Mouse (Mus musculus) olfactory bulb, adult 2 months (tissue): ENCODE measurements around the gene Ncan. TPM values are rescaled to one million over a fixed set of nuclear protein-coding genes. Genes with fewer than 3 reads are reported as not detected.

Experiments
- H3K27ac ChIP-seq: fragments of 200-500 bp; 2 replicates; pipeline ENCODE4 v1.5.1; 2012; ENCODE audit warnings: low read depth, low read length; ENCODE audit not compliant: insufficient read depth
- H3K4me1 ChIP-seq: fragments of 200-500 bp; 2 replicates; pipeline ENCODE4 v1.6.1; 2012; ENCODE audit warnings: low read length; ENCODE audit not compliant: control insufficient read depth, insufficient read depth
- H3K4me3 ChIP-seq: fragments of 200-500 bp; 2 replicates; pipeline ENCODE4 v1.5.1; 2012; ENCODE audit warnings: mild to moderate bottlenecking, low read depth, low read length, moderate library complexity; ENCODE audit not compliant: insufficient read depth
- CTCF ChIP-seq: fragments of 200-500 bp; IDR thresholded peaks from 2 replicates; pipeline ENCODE4 v1.5.1; 2012; ENCODE audit warnings: low read depth, mild to moderate bottlenecking, low read length, moderate library complexity; ENCODE audit not compliant: insufficient read depth
- POLR2A ChIP-seq: fragments of 200-500 bp; IDR thresholded peaks from 2 replicates; pipeline ENCODE4 v1.6.1; 2012; ENCODE audit warnings: mild to moderate bottlenecking, low read depth, low read length, moderate library complexity; ENCODE audit not compliant: insufficient read depth
- WGBS: fragments of 180-500 bp; shearing (Covaris S2); methylation state at CpG from one replicate; pipeline ENCODE4 v1.1.7; 2018; 5-methylcytosine and 5-hydroxymethylcytosine counted together
- polyA plus RNA-seq: library from polyadenylated mRNA; stranded (reverse); fragments of >200 nt; gene quantifications from 2 replicates; pipeline ENCODE4 v1.2.4, GENCODE M21; 2012; ENCODE audit warnings: low replicate concordance; ENCODE audit not compliant: missing spikeins, insufficient read depth, insufficient read length

The Ncan gene
- polyA plus RNA-seq, 1 experiment, result not detected

- no peak overlapping the region for H3K27ac ChIP-seq
- H3K4me3 ChIP-seq, result no peak overlapping the region
- TF ChIP-seq CTCF (no peak), POLR2A (no peak)
- H3K4me1 ChIP-seq, result peaks cover 5% of the 10 kb centered on the region
- 17% methylated on average over 22 of the region's 22 CpGs for WGBS
Measured at GRCm38 (mm10) chr8:70152537-70153257, 32.0 kb upstream of the Ncan start.

- WGBS, result 20% methylated on average over 13 of the region's 13 CpGs
- peaks cover 5% of the 10 kb centered on the region for H3K4me1 ChIP-seq
- TF ChIP-seq CTCF (no peak), POLR2A (no peak)
- no peak overlapping the region for H3K27ac ChIP-seq
- no peak overlapping the region for H3K4me3 ChIP-seq
Measured at GRCm38 (mm10) chr8:70150158-70150557, 29.5 kb upstream of the Ncan start.

DNA sequence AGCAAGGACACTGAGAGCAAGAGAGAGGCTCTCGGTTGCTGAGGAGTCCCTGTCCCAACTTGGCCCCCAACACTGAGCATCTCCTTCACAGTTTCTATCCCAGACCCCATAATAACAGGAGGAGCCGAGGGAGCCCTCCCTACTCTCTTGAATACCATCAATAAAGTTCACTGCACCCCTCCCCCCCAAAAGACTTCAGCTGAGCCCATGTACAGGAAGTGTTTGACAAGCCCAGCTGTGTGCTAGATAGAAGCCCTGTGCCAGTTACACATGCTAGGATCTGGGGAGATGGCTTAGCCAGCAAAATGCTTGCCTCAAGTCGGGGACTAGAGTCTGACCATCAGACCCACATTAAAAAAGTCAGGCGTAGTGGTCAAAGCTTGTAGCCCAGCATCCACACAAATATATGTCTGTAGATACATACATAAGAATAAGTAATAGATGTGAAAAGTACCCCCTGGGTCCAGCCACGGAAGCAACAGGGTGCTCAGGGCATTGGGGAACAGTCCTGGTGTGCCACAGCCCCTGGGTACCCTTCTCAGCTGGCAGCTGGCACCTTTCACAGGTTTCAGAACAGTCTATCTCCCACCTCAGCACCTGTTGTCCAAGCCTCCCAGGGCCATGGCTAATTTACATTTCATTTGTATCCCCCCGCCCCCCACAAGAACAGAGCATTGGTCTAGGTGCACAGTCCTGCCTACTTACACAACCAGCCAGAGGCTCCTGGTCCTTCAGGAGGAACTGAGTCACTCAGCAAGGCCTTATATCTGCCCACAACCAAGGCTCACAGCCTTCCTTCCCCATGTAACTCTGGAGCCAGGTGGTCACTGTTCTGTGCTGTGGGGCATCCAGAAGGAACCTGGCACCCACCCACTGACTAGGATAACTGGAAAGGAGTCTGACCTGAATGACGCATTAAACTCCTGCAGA lies 27.3 kb upstream of the Ncan start:
- H3K4me1 ChIP-seq, result peaks cover 5% of the 10 kb centered on the region
- 83% methylated on average over 7 of the region's 7 CpGs for WGBS
- H3K27ac ChIP-seq, result no peak overlapping the region
- no peak overlapping the region for H3K4me3 ChIP-seq
- TF ChIP-seq CTCF, result no peak
- no peak for TF ChIP-seq POLR2A

GRCm38 (mm10) chr8:70139981-70140380 lies 19.3 kb upstream of the Ncan start:
- 6% methylated on average over 9 of the region's 9 CpGs for WGBS

DNA sequence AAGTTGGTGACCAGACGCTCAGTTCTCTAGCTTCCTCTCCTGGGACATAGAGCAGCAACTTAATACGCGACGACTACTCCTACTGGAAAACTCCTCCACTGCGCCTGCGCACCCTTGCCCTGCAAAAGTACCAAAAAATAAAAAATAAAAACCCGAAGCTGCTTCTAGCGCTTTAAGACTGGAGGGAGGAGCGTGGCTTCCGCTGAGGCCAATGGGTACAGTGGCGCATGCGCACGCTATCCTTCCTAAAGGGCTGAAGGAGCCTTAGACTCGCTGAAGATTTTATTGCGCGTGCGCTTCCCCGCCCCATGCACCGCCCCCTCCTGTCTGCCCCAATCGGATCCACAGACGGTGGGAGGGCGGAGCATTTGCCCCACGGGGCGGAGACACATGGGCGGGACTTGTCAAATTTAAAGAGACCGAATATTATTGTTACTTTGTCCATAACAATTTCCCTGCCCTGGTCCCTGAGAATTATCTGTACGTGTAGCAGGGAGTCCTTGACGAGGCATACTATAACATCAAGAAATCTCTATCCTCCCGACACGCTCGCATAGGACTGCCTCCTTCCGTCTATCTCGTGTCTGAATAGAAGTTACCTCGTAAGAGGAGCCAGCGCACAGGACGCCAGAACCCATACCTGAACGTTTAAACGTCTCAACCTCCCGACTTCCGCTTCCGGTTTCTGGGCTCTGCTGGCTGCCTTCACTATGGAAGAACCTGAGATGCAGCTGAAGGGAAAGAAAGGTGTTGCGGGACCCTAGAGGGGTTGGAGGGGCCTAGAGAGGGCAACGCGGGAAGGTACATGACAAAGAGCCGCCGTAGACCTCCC lies 18.6 kb upstream of the Ncan start, which contains the start of the genes Rfxank, Borcs8 and Mef2b:
Gene Rfxank (minus strand): TSS at position 129 of the 832 bp plus-strand sequence.
Gene Borcs8 (plus strand): TSS at position 474 of the 832 bp plus-strand sequence.
Gene Mef2b (plus strand): TSS at position 686 of the 832 bp plus-strand sequence.
- WGBS, result under 1% methylated on average over 46 of the region's 46 CpGs
- Histone ChIP-seq H3K4me1 (peaks cover 11% of the 10 kb centered on the region; the same call in 1 of the 2 replicates), H3K4me3 (peak within 1 kb of the TSS; percentile 95), H3K27ac (peak within 1 kb of the TSS; percentile 77)
- TF ChIP-seq POLR2A, result peak; percentile 31; the same call in 1 of the 2 replicates
- TF ChIP-seq CTCF, result no peak

More at GRCm38 (mm10) chr8:70139981-70140380, 19.3 kb upstream of the Ncan start:
- Histone ChIP-seq H3K4me3 (peak overlapping the region; percentile 95), H3K4me1 (peaks cover 11% of the 10 kb centered on the region; the same call in 1 of the 2 replicates), H3K27ac (0 out of 2 replicates have a peak overlapping the region, but pooled peaks have one; percentile 77)
- no peak for TF ChIP-seq CTCF
- no peak for TF ChIP-seq POLR2A

- Histone ChIP-seq H3K4me3 (no peak overlapping the region), H3K27ac (no peak overlapping the region), H3K4me1 (peaks cover 11% of the 10 kb centered on the region; the same call in 1 of the 2 replicates)
- WGBS, result 72% methylated on average over 4 of the region's 4 CpGs
- TF ChIP-seq POLR2A, result no peak
- no peak for TF ChIP-seq CTCF
Measured at GRCm38 (mm10) chr8:70137890-70138289, 17.2 kb upstream of the Ncan start.

DNA sequence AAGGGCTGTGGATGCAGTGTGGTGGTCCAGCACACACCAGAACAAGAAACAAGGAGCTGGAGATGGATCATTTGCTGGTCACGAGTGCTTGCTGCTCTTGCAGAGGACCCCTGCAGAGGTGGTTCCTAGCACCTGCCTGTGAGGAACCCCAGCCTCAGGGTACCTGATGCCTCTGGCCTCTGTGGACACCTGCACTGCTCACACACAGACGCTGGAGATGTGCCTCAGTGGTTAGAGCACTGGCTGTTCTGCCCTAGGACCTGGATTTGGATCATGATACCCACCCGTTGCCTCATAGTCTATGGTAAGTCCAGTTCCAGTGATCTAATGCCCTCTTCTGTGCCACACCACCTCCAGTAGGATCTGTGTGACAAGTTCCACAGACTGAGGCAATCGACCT lies 15.9 kb upstream of the Ncan start:
- TF ChIP-seq CTCF (no peak), POLR2A (no peak)
- WGBS, result 87% methylated on average over 4 of the region's 4 CpGs
- peaks cover 18% of the 10 kb centered on the region for H3K4me1 ChIP-seq
- H3K4me3 ChIP-seq, result no peak overlapping the region
- no peak overlapping the region for H3K27ac ChIP-seq

- TF ChIP-seq CTCF (no peak), POLR2A (no peak)
- no peak overlapping the region for H3K4me3 ChIP-seq
- H3K4me1 ChIP-seq, result peaks cover 23% of the 10 kb centered on the region
- 90% methylated on average over 9 of the region's 9 CpGs for WGBS
- no peak overlapping the region for H3K27ac ChIP-seq
Measured at GRCm38 (mm10) chr8:70134931-70135330, 14.3 kb upstream of the Ncan start.
